Mouse (Mus musculus) liver, adult 2 months (tissue): ENCODE data around the gene Slc9a1.

ENCODE experiments used
- CTCF ChIP-seq: fragments of 200-500 bp; IDR thresholded peaks from 2 replicates; pipeline ENCODE4 v1.5.1; 2011; ENCODE audit warnings: low read depth, low read length, control low read depth
- POLR2A ChIP-seq: fragments of 200-500 bp; IDR thresholded peaks from 2 replicates; pipeline ENCODE4 v1.6.1; 2011; ENCODE audit warnings: low read length, control low read depth; ENCODE audit not compliant: insufficient read depth; ENCODE audit errors: extremely low read depth

- TF ChIP-seq CTCF: 0 out of 2 replicates have a peak, but pooled peaks have one; percentile 23
- TF ChIP-seq POLR2A: no peak
These were observed 21.9 kb upstream of the Slc9a1 start for GRCm38 (mm10) chr4:133347624-133348023.
